Mouse (Mus musculus) layer of hippocampus, adult 9-10 months (tissue): ENCODE data around the gene 1700057G04Rik.
"Not testable (repeated sequence)": the region's sequence is repeated elsewhere in the genome, so short reads cannot be mapped to it uniquely, and the experiment has no call there.

ENCODE experiments used
- DNase-seq: peaks from one replicate; pipeline ENCODE4 v3.0.0; 2022; ENCODE audit warnings: low spot score

The 1700057G04Rik gene

GRCm38 (mm10) chr9:92305075-92305474, 4.1 kb upstream of the 1700057G04Rik start:
- DNase-seq = no peak

GRCm38 (mm10) chr9:92305620-92306220, 3.5 kb upstream of the 1700057G04Rik start:
- no peak for DNase-seq

GRCm38 (mm10) chr9:92316791-92317190, 7.6 kb downstream of the 1700057G04Rik start:
- no peak for DNase-seq

GRCm38 (mm10) chr9:92325936-92326335, 16.8 kb downstream of the 1700057G04Rik start:
- not testable (repeated sequence) for DNase-seq

GRCm38 (mm10) chr9:92326813-92327212, 17.6 kb downstream of the 1700057G04Rik start:
- no peak for DNase-seq

GRCm38 (mm10) chr9:92331383-92331782, 22.2 kb downstream of the 1700057G04Rik start:
- DNase-seq = no peak

GRCm38 (mm10) chr9:92334845-92335244, 25.7 kb downstream of the 1700057G04Rik start:
- no peak for DNase-seq

- no peak for DNase-seq
Measured at GRCm38 (mm10) chr9:92335277-92335818, 26.2 kb downstream of the 1700057G04Rik start.

- no peak for DNase-seq
Measured at GRCm38 (mm10) chr9:92337063-92337462, 27.9 kb downstream of the 1700057G04Rik start.

- DNase-seq = no peak
Measured at GRCm38 (mm10) chr9:92337661-92338060, 28.5 kb downstream of the 1700057G04Rik start.

- no peak for DNase-seq
Measured at GRCm38 (mm10) chr9:92338954-92339353, 29.8 kb downstream of the 1700057G04Rik start.

GRCm38 (mm10) chr9:92351924-92352323, 42.7 kb downstream of the 1700057G04Rik start:
- DNase-seq = no peak

GRCm38 (mm10) chr9:92353306-92353705, 44.1 kb downstream of the 1700057G04Rik start:
- no peak for DNase-seq

GRCm38 (mm10) chr9:92360691-92361310, 51.6 kb downstream of the 1700057G04Rik start:
- no peak for DNase-seq

- DNase-seq = no peak
Measured at GRCm38 (mm10) chr9:92363478-92363877, 54.3 kb downstream of the 1700057G04Rik start.

GRCm38 (mm10) chr9:92368920-92369319, 59.7 kb downstream of the 1700057G04Rik start:
- no peak for DNase-seq

- DNase-seq = no peak
Measured at GRCm38 (mm10) chr9:92373896-92374295, 64.7 kb downstream of the 1700057G04Rik start.

GRCm38 (mm10) chr9:92374705-92375199, 65.6 kb downstream of the 1700057G04Rik start:
- DNase-seq = no peak

- no peak for DNase-seq
Measured at GRCm38 (mm10) chr9:92375378-92375777, 66.2 kb downstream of the 1700057G04Rik start.

GRCm38 (mm10) chr9:92377967-92378366, 68.8 kb downstream of the 1700057G04Rik start:
- no peak for DNase-seq

- DNase-seq = no peak
Measured at GRCm38 (mm10) chr9:92379240-92379639, 70.1 kb downstream of the 1700057G04Rik start.

GRCm38 (mm10) chr9:92383415-92383814, 74.2 kb downstream of the 1700057G04Rik start:
- no peak for DNase-seq

GRCm38 (mm10) chr9:92384401-92384800, 75.2 kb downstream of the 1700057G04Rik start:
- no peak for DNase-seq
